Mouse (Mus musculus) midbrain, embryonic 14.5 days (tissue): Measurements from ENCODE around the gene Ccdc154. TPM values are rescaled to one million over a fixed set of nuclear protein-coding genes. Genes with fewer than 3 reads are reported as not detected.
"Not testable (repeated sequence)": the region's sequence is repeated elsewhere in the genome, so short reads cannot be mapped to it uniquely, and the experiment has no call there.

Experiments
- ATAC-seq: fragments of 200-750 bp; cut with Nextera tagmentation; 2 replicates; pipeline ENCODE4 v1.8.0; 2017; ENCODE audit warnings: moderate number of reproducible peaks, moderate library complexity; ENCODE audit not compliant: low FRiP score, low TSS enrichment
- DNase-seq: peaks from one replicate; pipeline ENCODE4 v3.0.0-alpha.2; 2015
- H3K27ac ChIP-seq: fragments of 300-500 bp; sonication (generic); replicated peaks from 2 replicates; pipeline ENCODE4 v1.5.1; 2014; ENCODE audit warnings: mild to moderate bottlenecking, low read depth, low read length, moderate library complexity
- H3K27me3 ChIP-seq: fragments of 300-500 bp; sonication (generic); 2 replicates; pipeline ENCODE4 v1.6.1; 2014; ENCODE audit warnings: low read length, control low read depth, mixed read lengths; ENCODE audit not compliant: control insufficient read depth, insufficient read depth
- H3K36me3 ChIP-seq: fragments of 300-500 bp; sonication (generic); 2 replicates; pipeline ENCODE4 v1.6.1; 2014; ENCODE audit warnings: low read length, control low read depth; ENCODE audit not compliant: control insufficient read depth, insufficient read depth
- H3K4me1 ChIP-seq: fragments of 300-500 bp; sonication (generic); 2 replicates; pipeline ENCODE4 v1.6.1; 2014; ENCODE audit warnings: mild to moderate bottlenecking, antibody characterized with exemption, low read length, control low read depth; ENCODE audit not compliant: control insufficient read depth, insufficient read depth
- H3K4me2 ChIP-seq: fragments of 300-500 bp; sonication (generic); 2 replicates; pipeline ENCODE4 v1.6.1; 2014; ENCODE audit warnings: mild to moderate bottlenecking, low read length, moderate library complexity
- H3K4me3 ChIP-seq: fragments of 300-500 bp; sonication (generic); replicated peaks from 2 replicates; pipeline ENCODE4 v1.5.1; 2014; ENCODE audit warnings: low read depth, low read length
- H3K9ac ChIP-seq: fragments of 300-500 bp; sonication (generic); replicated peaks from 2 replicates; pipeline ENCODE4 v1.6.1; 2014; ENCODE audit warnings: mild to moderate bottlenecking, low read length, moderate library complexity
- H3K9me3 ChIP-seq: fragments of 300-500 bp; sonication (generic); 2 replicates; pipeline ENCODE4 v1.6.1; 2016; ENCODE audit warnings: low read length, control low read depth, mixed read lengths; ENCODE audit not compliant: control insufficient read depth
- WGBS: fragments of 180-500 bp; shearing (Covaris S2); extraction: QIAGEN DNeasy Blood & Tissue Kit; methylation state at CpG from one replicate; pipeline ENCODE4 v1.1.7; 2014; 5-methylcytosine and 5-hydroxymethylcytosine counted together
- polyA plus RNA-seq: library from polyadenylated mRNA; unstranded; fragments of >200 nt; fragmentation: Nextera tagmentation; extraction: Ambion mirVana; gene quantifications from 2 replicates; pipeline ENCODE4 v1.2.1, GENCODE M21; 2014

The Ccdc154 gene
- not detected in 2 replicates for polyA plus RNA-seq

GRCm38 (mm10) chr17:25162161-25162560, at the start of gene Ccdc154:
Gene Ccdc154 (plus strand): TSS chr17:25162461.
- no peak within 1 kb of the TSS for H3K9ac ChIP-seq
- H3K27me3 ChIP-seq: no peaks in the 10 kb centered on the region
- H3K4me3 ChIP-seq: no peak within 1 kb of the TSS
- no peak for DNase-seq
- ATAC-seq: no peak
- no peaks in the 10 kb centered on the region for H3K9me3 ChIP-seq
- peaks cover 43% of the 10 kb centered on the region for H3K36me3 ChIP-seq
- no peak within 1 kb of the TSS for H3K27ac ChIP-seq
- no peak within 1 kb of the TSS for H3K4me2 ChIP-seq
- WGBS: 93% methylated on average over 1 of the region's 1 CpGs
- H3K4me1 ChIP-seq: no peaks in the 10 kb centered on the region

DNA sequence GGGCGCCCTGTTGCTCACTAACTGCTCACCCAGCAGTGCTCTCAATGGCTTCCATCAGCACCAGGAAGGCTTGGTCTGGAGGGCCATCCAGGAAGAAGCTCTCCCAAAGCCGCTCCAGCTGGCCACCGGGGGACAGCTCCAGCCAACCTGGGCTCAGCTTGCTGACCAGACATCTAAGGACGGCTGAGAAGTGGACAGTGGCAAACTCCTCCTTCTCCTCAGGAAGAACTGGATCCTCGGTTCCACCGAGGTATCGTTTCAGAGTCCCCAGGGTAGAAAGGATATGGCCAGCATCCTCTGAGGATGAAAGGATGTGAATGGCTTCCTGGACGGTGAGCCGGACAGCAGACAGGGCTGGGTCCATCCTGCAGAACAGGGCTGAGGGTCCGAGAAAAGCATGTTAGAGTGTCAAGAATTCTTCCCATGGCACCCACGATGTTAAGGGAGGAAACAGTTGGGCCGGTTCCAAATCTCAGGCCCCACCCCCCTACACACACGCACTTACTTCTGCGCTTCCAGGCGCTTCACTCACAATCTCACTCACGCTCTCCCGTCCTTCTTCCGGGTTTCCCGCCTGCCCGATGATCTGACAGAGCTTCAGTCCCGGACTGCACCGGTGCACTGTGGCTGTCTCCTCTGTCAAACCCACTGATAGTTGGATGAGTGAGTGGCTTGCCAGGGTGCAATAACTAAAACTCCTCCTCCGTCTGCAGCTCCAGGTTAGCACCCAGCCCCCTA, 47.2 kb upstream of the Ccdc154 start:
- H3K9ac ChIP-seq: peak overlapping the region; percentile 77
- H3K27me3 ChIP-seq: no peaks in the 10 kb centered on the region
- peak overlapping the region; percentile 94 for H3K27ac ChIP-seq
- no peaks in the 10 kb centered on the region for H3K9me3 ChIP-seq
- peaks cover 8% of the 10 kb centered on the region for H3K4me1 ChIP-seq
- peak overlapping the region; percentile 99 for H3K4me2 ChIP-seq
- WGBS: 16% methylated on average over 23 of the region's 23 CpGs
- DNase-seq: no peak
- H3K4me3 ChIP-seq: peak overlapping the region; percentile 63
- peaks cover 11% of the 10 kb centered on the region for H3K36me3 ChIP-seq
- ATAC-seq: peak; percentile 64

DNA sequence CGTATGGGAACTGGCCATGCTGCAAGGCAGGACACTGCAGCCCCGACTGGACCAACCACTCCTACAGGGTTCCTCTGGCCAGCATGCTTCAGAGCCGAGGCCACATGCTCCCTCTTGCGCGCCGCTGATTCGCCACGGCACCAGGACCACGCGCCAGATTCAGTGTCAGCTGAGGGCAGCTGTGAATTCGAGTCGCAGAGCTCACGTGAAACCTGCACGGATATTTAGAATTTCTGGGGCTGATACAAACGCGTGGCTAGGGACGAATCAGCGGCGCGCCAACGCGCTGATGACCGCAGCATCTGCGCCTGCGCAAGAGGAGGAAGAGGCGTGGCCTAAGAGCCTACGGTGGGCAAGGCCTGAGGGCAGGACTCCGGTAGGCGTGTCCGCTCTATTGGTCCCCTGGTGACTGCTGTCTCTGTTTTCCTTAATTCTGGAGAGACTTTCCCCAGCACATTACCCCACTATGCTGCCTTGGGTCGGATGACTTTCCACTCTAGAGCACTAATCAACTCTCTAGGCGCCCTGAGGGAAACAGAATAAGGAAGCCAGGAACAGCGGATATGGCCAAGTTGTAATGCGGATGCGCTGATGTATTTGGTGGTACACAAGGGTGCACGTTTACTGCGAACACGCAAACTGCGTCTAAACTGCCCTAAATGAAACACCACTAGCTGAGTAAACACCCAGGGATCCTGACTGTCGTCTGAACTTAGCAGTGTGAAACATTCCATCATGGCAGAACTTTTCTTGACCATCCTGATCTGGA, 46.4 kb upstream of the Ccdc154 start, which contains the start of gene Telo2:
Gene Telo2 (minus strand): TSS at position 304 of the 769 bp plus-strand sequence.
- DNase-seq: peak; percentile 96
- peaks cover 4% of the 10 kb centered on the region for H3K36me3 ChIP-seq
- peak within 1 kb of the TSS; percentile 99 for H3K4me2 ChIP-seq
- peaks cover 8% of the 10 kb centered on the region for H3K4me1 ChIP-seq
- peak within 1 kb of the TSS; percentile 94 for H3K27ac ChIP-seq
- peak; percentile 90 for ATAC-seq
- peak within 1 kb of the TSS; percentile 77 for H3K9ac ChIP-seq
- H3K4me3 ChIP-seq: peak within 1 kb of the TSS; percentile 63
- 5% methylated on average over 40 of the region's 40 CpGs for WGBS
- no peaks in the 10 kb centered on the region for H3K9me3 ChIP-seq
- no peaks in the 10 kb centered on the region for H3K27me3 ChIP-seq

DNA sequence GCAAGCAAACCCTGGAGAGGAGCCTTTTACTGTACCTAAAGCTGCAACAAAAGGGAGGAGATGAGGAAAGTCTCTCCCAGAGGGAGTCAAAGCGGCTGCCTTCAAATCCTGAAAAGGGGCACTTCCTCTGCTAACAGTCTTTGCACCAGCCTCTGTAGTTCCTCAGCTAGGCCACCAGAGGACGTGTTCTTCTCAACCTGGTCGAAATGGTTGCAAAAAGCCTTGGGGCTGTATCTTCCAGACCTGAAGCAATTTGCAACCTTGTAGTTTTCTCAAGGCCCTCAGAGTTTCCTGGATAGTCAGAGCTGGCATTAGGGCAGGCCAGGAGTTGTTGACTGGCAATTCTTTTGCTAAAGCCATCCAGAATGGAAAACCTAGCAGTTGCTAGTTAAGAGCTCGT, 45.0 kb upstream of the Ccdc154 start:
- Histone ChIP-seq H3K4me1 (peaks cover 8% of the 10 kb centered on the region), H3K9me3 (no peaks in the 10 kb centered on the region), H3K36me3 (peaks cover 3% of the 10 kb centered on the region; the same call in 1 of the 2 replicates), H3K4me2 (no peak overlapping the region), H3K4me3 (no peak overlapping the region), H3K9ac (no peak overlapping the region), H3K27ac (no peak overlapping the region), H3K27me3 (no peaks in the 10 kb centered on the region)
- DNase-seq: peak; percentile 10
- no peak for ATAC-seq
- WGBS: 28% methylated on average over 4 of the region's 4 CpGs

DNA sequence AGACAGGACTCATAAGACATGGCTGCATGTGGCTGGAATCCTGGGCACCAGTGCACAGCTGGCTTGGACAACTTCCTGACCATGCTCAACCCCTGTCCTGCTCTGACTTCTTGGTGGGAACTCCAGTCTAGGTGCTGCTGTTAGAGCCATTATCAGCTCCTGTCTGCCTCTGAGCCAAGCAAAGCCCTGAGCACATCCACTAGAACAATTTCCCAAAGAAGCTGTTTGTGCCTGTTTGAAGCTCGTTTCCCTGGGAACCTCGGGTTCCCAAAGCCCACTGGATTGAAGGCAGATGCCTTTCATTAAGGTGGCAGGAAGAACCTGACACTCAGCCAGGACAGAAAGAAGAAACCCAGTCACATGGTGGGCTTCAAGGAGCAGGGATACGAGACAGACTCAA, 41.9 kb upstream of the Ccdc154 start, which contains the start of gene Ptx4:
Gene Ptx4 (plus strand): TSS at position 355 of the 400 bp plus-strand sequence.
- Histone ChIP-seq H3K27me3 (no peaks in the 10 kb centered on the region; the same call in 1 of the 2 replicates), H3K36me3 (no peaks in the 10 kb centered on the region), H3K27ac (no peak within 1 kb of the TSS), H3K9me3 (no peaks in the 10 kb centered on the region), H3K4me3 (no peak within 1 kb of the TSS), H3K4me1 (no peaks in the 10 kb centered on the region), H3K4me2 (no peak within 1 kb of the TSS), H3K9ac (no peak within 1 kb of the TSS)
- DNase-seq: no peak
- ATAC-seq: no peak
- 41% methylated on average over 3 of the region's 3 CpGs for WGBS

DNA sequence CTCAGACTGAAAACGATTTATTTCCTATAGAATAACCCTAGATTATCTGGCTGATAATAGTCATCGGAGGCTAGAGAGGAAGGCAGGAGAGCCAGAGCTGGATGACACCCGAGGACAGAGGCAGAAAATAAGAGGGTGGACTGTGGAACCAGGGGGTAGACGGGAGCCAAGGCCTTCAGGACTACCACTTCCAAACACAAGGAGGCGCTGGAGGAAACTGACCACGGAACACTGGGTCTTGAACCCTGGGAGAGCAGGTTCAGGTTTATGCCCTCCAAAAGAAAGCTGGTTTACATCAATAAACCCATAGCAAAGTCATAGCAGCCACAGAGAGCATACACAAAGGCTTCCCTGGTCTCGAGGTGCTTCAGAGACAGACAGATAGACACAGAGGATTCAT, 38.3 kb upstream of the Ccdc154 start:
- Histone ChIP-seq H3K36me3 (no peaks in the 10 kb centered on the region), H3K4me3 (no peak overlapping the region), H3K27me3 (no peaks in the 10 kb centered on the region; the same call in 1 of the 2 replicates), H3K9me3 (no peaks in the 10 kb centered on the region), H3K9ac (no peak overlapping the region), H3K4me1 (no peaks in the 10 kb centered on the region), H3K4me2 (no peak overlapping the region), H3K27ac (no peak overlapping the region)
- WGBS: 31% methylated on average over 7 of the region's 7 CpGs
- DNase-seq (peak; percentile 2), ATAC-seq (no peak)

- H3K9ac ChIP-seq, H3K9me3 ChIP-seq, H3K27ac ChIP-seq, H3K4me2 ChIP-seq, H3K36me3 ChIP-seq, H3K4me3 ChIP-seq, H3K27me3 ChIP-seq, ATAC-seq, H3K4me1 ChIP-seq, DNase-seq: not testable (repeated sequence)
- WGBS: 70% methylated on average over 3 of the region's 3 CpGs
Measured at GRCm38 (mm10) chr17:25125442-25126060, 36.7 kb upstream of the Ccdc154 start.

DNA sequence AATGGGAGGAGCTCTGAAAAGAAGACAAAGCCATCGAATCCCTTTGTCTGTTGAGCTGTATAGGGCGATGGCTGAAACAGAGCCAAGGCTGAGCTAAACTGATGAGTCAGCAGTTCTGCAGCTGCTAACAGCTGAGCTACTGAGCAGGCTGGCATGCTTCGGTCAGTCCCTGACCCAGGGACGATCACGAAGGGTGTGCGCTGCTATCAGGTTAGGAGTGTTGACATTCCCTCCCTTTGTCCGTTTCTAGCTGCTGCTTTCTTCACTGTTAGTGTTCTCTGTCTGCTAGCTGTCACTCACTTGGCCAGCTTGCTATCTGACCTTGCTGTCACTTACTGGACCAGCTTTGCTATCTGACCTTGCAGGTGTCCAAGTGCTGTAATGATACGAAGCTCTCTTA, 35.2 kb upstream of the Ccdc154 start:
- Histone ChIP-seq H3K27me3 (no peaks in the 10 kb centered on the region; the same call in 1 of the 2 replicates), H3K4me3 (no peak overlapping the region)

More for the DNA sequence above, 35.2 kb upstream of the Ccdc154 start:
- Histone ChIP-seq H3K27ac (no peak overlapping the region), H3K9me3 (no peaks in the 10 kb centered on the region), H3K4me2 (no peak overlapping the region), H3K9ac (no peak overlapping the region; the same call in 1 of the 2 replicates), H3K36me3 (no peaks in the 10 kb centered on the region), H3K4me1 (no peaks in the 10 kb centered on the region)
- 66% methylated on average over 8 of the region's 8 CpGs for WGBS
- DNase-seq (peak; percentile 14), ATAC-seq (no peak)
